9 mouse cellular contexts compared by ENCODE assay signal in the genomic region with DNA sequence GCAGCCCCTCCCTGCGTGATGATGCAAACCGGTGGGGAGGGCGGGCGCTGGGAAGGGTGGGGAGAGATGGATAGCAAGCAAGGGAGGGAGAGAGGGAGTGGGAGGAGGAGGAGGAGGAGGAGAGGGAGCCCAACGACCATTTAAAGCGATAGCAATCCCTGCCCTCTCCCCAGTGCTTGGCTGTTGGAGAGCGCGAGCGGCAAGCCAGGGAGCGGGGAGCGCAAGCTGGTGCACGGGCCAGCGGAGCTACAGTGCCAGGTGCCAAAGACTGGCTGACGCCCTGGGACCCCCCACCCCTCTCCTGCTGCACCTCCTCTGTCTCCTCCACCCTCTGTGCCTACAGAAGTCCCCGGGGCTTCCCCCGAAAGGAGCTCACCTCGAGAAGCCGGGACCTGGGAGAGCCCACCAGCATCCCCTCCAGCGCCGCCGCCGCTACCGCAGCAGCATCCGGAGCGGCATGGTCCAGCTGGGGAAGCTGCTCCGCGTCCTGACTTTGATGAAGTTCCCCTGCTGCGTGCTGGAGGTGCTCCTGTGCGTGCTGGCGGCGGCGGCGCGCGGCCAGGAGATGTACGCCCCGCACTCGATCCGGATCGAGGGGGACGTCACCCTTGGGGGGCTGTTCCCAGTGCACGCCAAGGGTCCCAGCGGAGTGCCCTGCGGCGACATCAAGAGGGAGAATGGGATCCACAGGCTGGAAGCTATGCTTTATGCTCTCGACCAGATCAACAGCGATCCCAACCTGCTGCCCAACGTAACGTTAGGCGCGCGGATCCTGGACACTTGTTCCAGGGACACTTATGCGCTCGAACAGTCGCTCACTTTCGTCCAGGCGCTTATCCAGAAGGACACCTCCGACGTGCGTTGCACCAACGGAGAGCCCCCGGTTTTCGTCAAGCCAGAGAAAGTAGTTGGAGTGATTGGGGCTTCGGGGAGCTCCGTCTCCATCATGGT. TPM values are rescaled to one million over a fixed set of nuclear protein-coding genes. Genes with fewer than 3 reads are reported as not detected.
A peak's percentile ranks its signal among the peaks of the same experiment; 100 is the strongest.
DNase-seq lines count a peak whose midpoint lies in the region; ATAC-seq lines count a peak whose summit lies in the region.
"Had no signal": no experiment of that assay in that cellular context is flagged by ENCODE, and none has a peak within 500 bp of the region (broad histone marks: within the 10 kb centered on the region; RNA-seq: fewer than 3 reads in every experiment).

Grm7 (plus strand) TSS at position 171 of the 951 bp plus-strand sequence.

- H3K4me1 ChIP-seq in heart, embryonic 11.5 days (ENCODE audit: control insufficient read depth, insufficient read depth, low read length), result no peaks in the 10 kb centered on the region; the same call in 1 of the 2 replicates
- peaks cover 11% of the 10 kb centered on the region; the same call in 1 of the 2 replicates for H3K4me1 ChIP-seq in midbrain, embryonic 16.5 days (ENCODE audit: control insufficient read depth, insufficient read depth, low read length)

- H3K36me3 ChIP-seq in heart, embryonic 11.5 days (ENCODE audit: control insufficient read depth, insufficient read depth, low read length), result no peaks in the 10 kb centered on the region
- H3K36me3 ChIP-seq in midbrain, embryonic 16.5 days (ENCODE audit: control insufficient read depth, insufficient read depth, low read length), result no peaks in the 10 kb centered on the region

- peak within 1 kb of the TSS; percentile 37 for H3K4me3 ChIP-seq in heart, embryonic 11.5 days (ENCODE audit: low read depth, low read length)
- peak within 1 kb of the TSS; percentile 74 for H3K4me3 ChIP-seq in midbrain, embryonic 16.5 days (ENCODE audit: low read depth, low read length)

- no peak within 1 kb of the TSS for H3K27ac ChIP-seq in heart, embryonic 11.5 days (ENCODE audit: low read depth, low read length)
- H3K27ac ChIP-seq in midbrain, embryonic 16.5 days (ENCODE audit: low read length), result peak within 1 kb of the TSS; percentile 86

- no peak within 1 kb of the TSS for H3K9ac ChIP-seq in heart, embryonic 11.5 days (ENCODE audit: low read depth, low read length)
- peak within 1 kb of the TSS; percentile 85 for H3K9ac ChIP-seq in midbrain, embryonic 16.5 days (ENCODE audit: low read depth, low read length)

- no peak for DNase-seq in heart, postnatal 36 days
- DNase-seq in adrenal gland, postnatal 25 days, result peak; percentile 15
- peak; percentile 19 for DNase-seq in forelimb bud, embryonic 11.5 days (ENCODE audit: low read depth, low spot score)
- peak; percentile 47 to 63 for DNase-seq in layer of hippocampus, adult 8-10 months (ENCODE audit: low spot score in 2 of 2)
- no peak for DNase-seq in thymus, postnatal 10 days (ENCODE audit: low spot score in 2 of 2)
- DNase-seq in thymus, postnatal 14 days, result no peak

- ATAC-seq in heart, embryonic 11.5 days (replicated peaks; ENCODE audit: insufficient number of reproducible peaks, low FRiP score, low TSS enrichment), result peak; percentile 59
- peak; percentile 92 for ATAC-seq in midbrain, embryonic 16.5 days
- ATAC-seq: Patski had no signal

- H3K9me3 ChIP-seq in heart, embryonic 11.5 days (replicated peaks; ENCODE audit: control insufficient read depth, low read length), result no peaks in the 10 kb centered on the region
- no peaks in the 10 kb centered on the region for H3K9me3 ChIP-seq in midbrain, embryonic 16.5 days (replicated peaks; ENCODE audit: control insufficient read depth, low read length, poor library complexity, severe bottlenecking)

- H3K4me2 ChIP-seq in heart, embryonic 11.5 days, result peak within 1 kb of the TSS; percentile 68
- H3K4me2 ChIP-seq in midbrain, embryonic 16.5 days (ENCODE audit: low read length), result peak within 1 kb of the TSS; percentile 81

- intact Hi-C loops in heart, postnatal 36 days (cut with DNase I), result no loop called here

- 1% methylated on average over 63 of the region's 65 CpGs for WGBS in heart, embryonic 11.5 days (ENCODE audit: insufficient replicate concordance)
- under 1% methylated on average over 61 of the region's 65 CpGs for WGBS in midbrain, embryonic 16.5 days

- H3K27me3 ChIP-seq in heart, embryonic 11.5 days (ENCODE audit: control insufficient read depth, insufficient read depth, low read length), result peaks cover 42% of the 10 kb centered on the region
- H3K27me3 ChIP-seq in midbrain, embryonic 16.5 days (ENCODE audit: control insufficient read depth, insufficient read depth, low read depth, low read length), result 0 out of 2 replicates have a peak, but pooled peaks cover 2% of the 10 kb centered on the region

RNA-seq across cellular contexts. Expression of gene Grm7, which starts in this region (rescaled TPM):
- 0.59 and 0.62 TPM in 2 replicates for polyA plus RNA-seq in heart, embryonic 11.5 days (2014; fragmentation: Nextera tagmentation; extraction: Ambion mirVana)
- total RNA-seq in heart, postnatal 36 days (2021), result under 1 TPM in 1 of 2 experiments, not detected in 1; 0.11 TPM
- total RNA-seq in adrenal gland, postnatal 25 days (2021), result 1.1 and 1.4 TPM in 2 replicates
- total RNA-seq in layer of hippocampus, adult 8-10 months (2022), result 10 to 100 TPM; 62.0 to 79.2 (median 71.9) TPM
- 33.6 and 39.1 TPM in 2 replicates for polyA plus RNA-seq in midbrain, embryonic 16.5 days (2015; fragmentation: Nextera tagmentation; extraction: Ambion mirVana)
- polyA plus RNA-seq: Patski had no signal

Comparison
In these comparisons a context has a peak if more than half of its experiments do, and no peak if none do; other contexts are left out.
1. RNA of gene Grm7 (total RNA-seq): 62.0 to 79.2 TPM in layer of hippocampus, adult 8-10 months; 1.1 to 1.4 TPM in adrenal gland, postnatal 25 days and 0.11 TPM in heart, postnatal 36 days; every median in the first group is over 10 times any median in the second.
2. RNA of gene Grm7 (polyA plus RNA-seq): 33.6 to 39.1 TPM in midbrain, embryonic 16.5 days; 0.59 to 0.62 TPM in heart, embryonic 11.5 days; every median in the first group is over 10 times any median in the second.
3. Peak in ATAC-seq, H3K4me3 ChIP-seq and H3K4me2 ChIP-seq in heart, embryonic 11.5 days; RNA of the gene not detected or under 1 TPM.
4. DNase-seq: peak in adrenal gland, postnatal 25 days (single experiment), forelimb bud, embryonic 11.5 days (single experiment) and layer of hippocampus, adult 8-10 months (2 of 2); none in heart, postnatal 36 days (0 of 2), thymus, postnatal 10 days (0 of 2) and thymus, postnatal 14 days (single experiment).